Mouse (Mus musculus) heart, embryonic 16.5 days (tissue): ENCODE measurements around the gene Srpk2. TPM values are rescaled to one million over a fixed set of nuclear protein-coding genes. Genes with fewer than 3 reads are reported as not detected.

Source experiments
- ATAC-seq: fragments of 200-750 bp; cut with Nextera tagmentation; replicated peaks from 2 replicates; pipeline ENCODE4 v1.8.0; 2017; ENCODE audit warnings: moderate number of reproducible peaks; ENCODE audit not compliant: insufficient read depth, low FRiP score; ENCODE audit errors: extremely low read depth
- H3K27ac ChIP-seq: fragments of 300-500 bp; sonication (generic); 2 replicates; pipeline ENCODE4 v1.5.1; 2014; ENCODE audit warnings: mild to moderate bottlenecking, low read length, control low read depth, moderate library complexity
- H3K27me3 ChIP-seq: fragments of 300-500 bp; sonication (generic); 2 replicates; pipeline ENCODE4 v1.6.1; 2014; ENCODE audit warnings: low read length, mixed read lengths; ENCODE audit not compliant: control insufficient read depth, insufficient read depth
- H3K36me3 ChIP-seq: fragments of 300-500 bp; sonication (generic); 2 replicates; pipeline ENCODE4 v1.6.1; 2014; ENCODE audit not compliant: control insufficient read depth, insufficient read depth
- H3K4me1 ChIP-seq: fragments of 300-500 bp; sonication (generic); 2 replicates; pipeline ENCODE4 v1.6.1; 2014; ENCODE audit warnings: low read length, mixed read lengths; ENCODE audit not compliant: control insufficient read depth, insufficient read depth
- H3K4me2 ChIP-seq: fragments of 300-500 bp; sonication (generic); 2 replicates; pipeline ENCODE4 v1.6.1; 2014; ENCODE audit warnings: low read depth, mild to moderate bottlenecking, control low read depth, low read length
- H3K4me3 ChIP-seq: fragments of 300-500 bp; sonication (generic); 2 replicates; pipeline ENCODE4 v1.5.1; 2014; ENCODE audit warnings: mild to moderate bottlenecking, control low read depth, low read length
- H3K9ac ChIP-seq: fragments of 300-500 bp; sonication (generic); 2 replicates; pipeline ENCODE4 v1.6.1; 2014; ENCODE audit warnings: low read length, control low read depth
- H3K9me3 ChIP-seq: fragments of 300-500 bp; sonication (generic); replicated peaks from 2 replicates; pipeline ENCODE4 v1.6.1; 2016; ENCODE audit warnings: low read length; ENCODE audit not compliant: control insufficient read depth
- WGBS: fragments of 180-500 bp; shearing (Covaris S2); extraction: QIAGEN DNeasy Blood & Tissue Kit; methylation state at CpG from one replicate; pipeline ENCODE4 v1.1.7; 2014; 5-methylcytosine and 5-hydroxymethylcytosine counted together
- polyA plus RNA-seq: library from polyadenylated mRNA; unstranded; fragments of >200 nt; fragmentation: Nextera tagmentation; extraction: Ambion mirVana; gene quantifications from 2 replicates; pipeline ENCODE4 v1.2.1, GENCODE M21; 2015

The Srpk2 gene
- polyA plus RNA-seq, 1 experiment from 2014 or later: 40.1 TPM

DNA sequence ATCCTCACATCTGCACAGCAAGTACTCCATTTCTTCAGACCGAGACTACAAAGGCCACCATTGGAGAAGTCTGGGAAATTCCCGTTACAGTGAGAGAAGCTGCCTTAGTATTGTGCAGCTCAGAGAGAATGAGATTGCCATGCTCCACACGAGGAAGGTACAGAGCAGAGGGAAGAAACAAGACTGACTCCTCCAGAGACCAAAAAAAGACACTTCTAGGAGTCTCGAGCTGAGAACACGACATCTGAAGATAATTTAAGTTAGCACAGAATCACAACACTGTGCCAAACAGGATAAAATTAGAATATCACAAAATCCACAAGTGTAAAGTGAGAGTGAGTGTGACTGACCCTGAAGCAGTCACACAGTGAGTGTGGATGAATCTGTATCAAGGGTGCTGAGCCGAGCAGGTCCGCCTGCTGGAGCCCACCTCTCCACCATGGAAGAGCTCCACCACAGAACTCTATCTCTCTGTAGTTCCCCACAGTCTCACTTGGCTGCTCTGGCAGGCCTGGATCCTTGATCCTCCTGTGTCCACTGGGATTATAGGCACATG, 152.8 kb downstream of the Srpk2 start:
- 73% methylated on average over 7 of the region's 7 CpGs for WGBS
- H3K27ac ChIP-seq: no peak overlapping the region
- H3K27me3 ChIP-seq: no peaks in the 10 kb centered on the region
- H3K4me1 ChIP-seq: peaks cover 6% of the 10 kb centered on the region
- no peak for ATAC-seq
- no peaks in the 10 kb centered on the region for H3K9me3 ChIP-seq
- no peak overlapping the region for H3K9ac ChIP-seq
- H3K4me3 ChIP-seq: no peak overlapping the region
- H3K4me2 ChIP-seq: no peak overlapping the region
- peaks cover 13% of the 10 kb centered on the region for H3K36me3 ChIP-seq

DNA sequence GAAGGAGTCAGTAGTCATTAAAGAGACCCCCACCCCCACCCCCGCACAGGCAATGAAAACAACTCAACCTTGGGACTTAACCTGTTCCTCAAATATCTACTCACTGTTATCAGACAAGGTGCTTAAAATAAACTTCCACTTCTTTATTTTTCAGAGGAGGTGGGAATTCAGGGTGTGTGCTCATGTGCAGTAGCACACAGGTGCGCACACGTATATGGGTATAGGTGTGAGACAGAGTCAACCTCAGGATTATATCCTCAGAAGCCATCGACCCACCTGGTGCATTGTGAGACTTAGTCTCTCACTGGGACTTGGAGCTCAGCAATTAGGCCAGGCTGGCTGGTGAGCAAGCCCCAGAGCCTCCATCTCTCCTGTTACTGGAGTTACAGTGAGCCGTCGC, 153.3 kb downstream of the Srpk2 start:
- H3K27ac ChIP-seq: no peak overlapping the region
- no peaks in the 10 kb centered on the region for H3K27me3 ChIP-seq
- ATAC-seq: no peak
- peaks cover 6% of the 10 kb centered on the region for H3K4me1 ChIP-seq
- H3K4me2 ChIP-seq: no peak overlapping the region
- 93% methylated on average over 6 of the region's 6 CpGs for WGBS
- H3K4me3 ChIP-seq: no peak overlapping the region
- H3K36me3 ChIP-seq: peaks cover 13% of the 10 kb centered on the region
- H3K9ac ChIP-seq: no peak overlapping the region
- H3K9me3 ChIP-seq: no peaks in the 10 kb centered on the region

DNA sequence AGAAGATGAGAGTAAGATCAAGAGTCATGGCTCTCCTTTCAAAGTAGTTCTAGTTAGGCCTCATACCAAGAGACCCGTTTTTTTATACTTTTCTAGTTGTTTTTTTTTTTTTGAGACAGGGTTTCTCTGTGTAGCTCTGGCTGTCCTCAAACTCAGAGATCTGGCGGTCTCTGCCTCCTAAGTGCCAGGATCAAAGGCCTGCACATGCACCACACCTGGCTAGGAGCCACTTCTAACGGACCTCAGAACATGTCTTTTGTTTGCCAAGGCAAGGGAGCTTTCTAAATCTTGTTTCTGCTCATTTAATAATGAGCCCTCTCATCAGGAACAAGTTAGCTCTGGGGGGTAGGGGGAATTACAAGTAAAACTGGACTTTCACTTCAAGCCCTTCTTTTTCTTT, 159.8 kb downstream of the Srpk2 start:
- WGBS: 56% methylated on average over 3 of the region's 3 CpGs
- H3K4me3 ChIP-seq: no peak overlapping the region
- H3K9me3 ChIP-seq: no peaks in the 10 kb centered on the region
- H3K36me3 ChIP-seq: peaks cover 19% of the 10 kb centered on the region
- H3K27me3 ChIP-seq: no peaks in the 10 kb centered on the region
- peaks cover 28% of the 10 kb centered on the region for H3K4me1 ChIP-seq
- ATAC-seq: 0 out of 2 replicates have a peak, but pooled peaks have one; percentile 49
- no peak overlapping the region for H3K4me2 ChIP-seq
- H3K27ac ChIP-seq: no peak overlapping the region
- no peak overlapping the region for H3K9ac ChIP-seq

DNA sequence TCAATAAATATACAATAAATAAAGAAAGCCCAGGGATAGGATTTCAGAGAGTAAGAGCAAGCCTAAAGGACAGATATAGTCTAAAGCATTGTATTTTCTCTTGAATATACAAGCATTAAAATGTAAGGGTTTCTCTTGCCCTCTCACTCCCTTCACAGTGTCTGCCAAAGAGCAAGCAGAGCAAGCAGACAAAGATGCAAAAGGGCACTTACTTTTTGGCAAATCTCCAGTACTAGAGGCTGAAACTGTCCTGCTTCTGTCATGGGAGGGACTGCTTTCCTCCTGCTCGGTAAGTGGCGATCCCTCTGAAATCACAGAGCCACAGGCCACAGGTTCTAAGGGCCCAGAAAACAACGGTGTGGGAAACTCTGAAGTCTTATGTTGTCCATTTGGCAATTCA, 160.5 kb downstream of the Srpk2 start:
- peaks cover 19% of the 10 kb centered on the region for H3K36me3 ChIP-seq
- no peak overlapping the region for H3K9ac ChIP-seq
- WGBS: 52% methylated on average over 3 of the region's 3 CpGs
- ATAC-seq: no peak
- H3K9me3 ChIP-seq: no peaks in the 10 kb centered on the region
- peaks cover 35% of the 10 kb centered on the region for H3K4me1 ChIP-seq
- no peak overlapping the region for H3K4me3 ChIP-seq
- H3K4me2 ChIP-seq: no peak overlapping the region
- 0 out of 2 replicates have a peak overlapping the region, but pooled peaks have one; percentile 21 for H3K27ac ChIP-seq
- no peaks in the 10 kb centered on the region for H3K27me3 ChIP-seq

DNA sequence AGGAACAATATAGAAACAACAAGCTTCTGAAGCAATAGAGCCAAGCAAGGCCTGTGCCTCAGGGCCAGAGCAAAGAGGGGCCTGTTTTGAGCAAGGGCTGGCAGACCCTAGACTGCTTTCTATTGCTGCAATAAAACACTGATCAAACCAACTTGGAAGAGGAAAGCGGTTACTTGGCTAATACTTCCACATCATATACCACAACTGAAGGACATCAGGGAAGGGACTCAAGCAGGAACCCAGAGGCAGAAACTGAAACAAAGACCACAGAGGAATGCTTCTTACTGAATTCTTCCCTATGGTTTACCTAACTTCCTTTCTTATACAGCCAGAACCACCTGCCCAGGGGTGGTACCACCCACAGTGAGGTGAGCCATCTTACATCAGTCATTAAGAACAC, 162.8 kb downstream of the Srpk2 start:
- Histone ChIP-seq H3K4me1 (peaks cover 44% of the 10 kb centered on the region), H3K9ac (no peak overlapping the region), H3K27ac (no peak overlapping the region), H3K27me3 (no peaks in the 10 kb centered on the region), H3K4me2 (no peak overlapping the region), H3K4me3 (no peak overlapping the region), H3K9me3 (no peaks in the 10 kb centered on the region), H3K36me3 (peaks cover 13% of the 10 kb centered on the region)
- no peak for ATAC-seq
- WGBS: 81% methylated on average over 1 of the region's 1 CpGs

DNA sequence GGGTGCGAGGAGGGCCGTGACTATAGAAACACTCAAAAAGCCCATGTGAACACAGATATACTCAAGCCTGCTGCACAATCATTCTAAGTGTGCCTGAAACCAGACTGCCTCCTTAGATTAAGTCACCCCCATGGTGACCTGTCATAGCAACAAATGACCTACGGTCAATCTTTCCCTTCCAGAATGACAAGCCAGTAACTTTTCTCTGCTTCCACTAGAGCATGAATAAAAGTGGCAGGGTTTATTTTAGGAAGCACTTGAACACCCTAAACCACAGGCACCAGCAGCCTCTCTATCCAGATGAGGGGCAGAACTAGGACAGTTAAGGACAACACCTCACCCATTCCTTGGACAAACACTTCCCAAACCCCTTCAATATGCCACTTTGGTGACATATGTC, 164.7 kb downstream of the Srpk2 start:
- H3K4me3 ChIP-seq: no peak overlapping the region
- peak overlapping the region; percentile 23 for H3K9ac ChIP-seq
- peaks cover 44% of the 10 kb centered on the region for H3K4me1 ChIP-seq
- peak overlapping the region; percentile 91 for H3K27ac ChIP-seq
- no peaks in the 10 kb centered on the region for H3K9me3 ChIP-seq
- peaks cover 8% of the 10 kb centered on the region for H3K36me3 ChIP-seq
- ATAC-seq: no peak; the same call in 1 of the 2 replicates
- no peaks in the 10 kb centered on the region for H3K27me3 ChIP-seq
- WGBS: 49% methylated on average over 3 of the region's 3 CpGs
- peak overlapping the region; percentile 36 for H3K4me2 ChIP-seq

DNA sequence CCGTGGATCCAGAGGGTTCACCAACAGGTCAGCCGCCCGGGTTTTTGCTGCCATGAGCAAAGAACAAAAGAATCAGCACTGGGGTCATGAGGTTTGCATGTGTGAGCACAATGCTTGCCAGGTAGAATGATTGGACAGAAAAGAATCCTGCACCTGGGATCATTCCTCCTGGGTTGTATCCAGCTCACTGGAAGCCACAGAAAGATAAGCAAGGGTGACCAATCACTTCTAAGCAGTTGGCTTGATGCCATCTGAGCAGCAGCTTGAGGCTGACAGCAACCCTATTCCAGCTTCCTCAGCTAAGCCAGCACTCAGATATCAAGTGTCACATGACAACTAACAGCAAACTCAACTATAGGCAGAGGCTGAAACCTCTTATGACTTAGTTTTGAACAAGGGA, 165.7 kb downstream of the Srpk2 start:
- Histone ChIP-seq H3K9me3 (no peaks in the 10 kb centered on the region), H3K4me1 (peaks cover 36% of the 10 kb centered on the region), H3K27me3 (no peaks in the 10 kb centered on the region), H3K4me3 (no peak overlapping the region), H3K27ac (peak overlapping the region; percentile 91), H3K9ac (no peak overlapping the region; the same call in 1 of the 2 replicates), H3K4me2 (peak overlapping the region; percentile 36), H3K36me3 (peaks cover 9% of the 10 kb centered on the region)
- WGBS: 9% methylated on average over 3 of the region's 3 CpGs
- ATAC-seq: peak; percentile 82

DNA sequence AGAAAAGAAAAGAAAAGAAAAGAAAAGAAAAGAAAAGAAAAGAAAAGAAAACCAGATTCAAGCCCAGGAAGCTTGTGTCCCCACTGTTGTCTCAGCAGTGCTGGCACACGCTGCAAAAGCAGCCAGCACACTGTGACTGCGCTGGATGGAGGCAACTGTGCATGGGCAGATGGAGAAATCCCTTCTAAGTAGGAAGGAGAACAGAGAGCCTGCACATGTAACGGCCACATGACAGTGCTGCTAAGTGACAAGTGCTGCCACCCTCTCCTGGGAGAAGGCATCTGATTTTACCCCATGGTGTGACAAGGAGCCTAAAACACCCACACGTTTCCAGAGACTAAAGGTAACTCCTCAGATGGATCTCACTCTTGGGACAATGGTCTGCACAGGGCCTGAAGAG, 166.6 kb downstream of the Srpk2 start:
- H3K9ac ChIP-seq: no peak overlapping the region
- ATAC-seq: no peak
- H3K27ac ChIP-seq: peak overlapping the region; percentile 91
- H3K9me3 ChIP-seq: no peaks in the 10 kb centered on the region
- peaks cover 36% of the 10 kb centered on the region for H3K4me1 ChIP-seq
- peaks cover 18% of the 10 kb centered on the region for H3K36me3 ChIP-seq
- peak overlapping the region; percentile 36; the same call in 1 of the 2 replicates for H3K4me2 ChIP-seq
- H3K4me3 ChIP-seq: no peak overlapping the region
- 72% methylated on average over 4 of the region's 4 CpGs for WGBS
- no peaks in the 10 kb centered on the region for H3K27me3 ChIP-seq

DNA sequence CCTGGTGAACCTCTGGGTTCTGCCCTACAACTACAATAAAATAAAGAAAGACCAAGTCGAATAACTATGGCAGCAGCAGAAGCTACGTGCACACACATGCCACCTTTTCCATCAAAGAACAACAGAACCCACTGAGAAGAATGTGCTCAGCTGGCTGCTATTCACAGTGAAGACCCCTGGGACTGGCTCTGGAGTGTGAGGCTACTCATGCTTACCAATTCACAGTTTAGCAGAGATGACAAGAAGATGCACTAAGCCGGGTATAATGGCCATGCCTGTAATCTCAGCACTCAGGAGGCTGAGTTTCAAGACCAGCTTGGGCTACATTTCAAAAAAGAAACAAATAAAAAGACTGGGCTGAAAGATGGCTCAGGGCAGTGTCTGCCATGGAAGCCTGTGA, 167.5 kb downstream of the Srpk2 start:
- 88% methylated on average over 3 of the region's 3 CpGs for WGBS
- Histone ChIP-seq H3K4me1 (peaks cover 29% of the 10 kb centered on the region), H3K9me3 (no peaks in the 10 kb centered on the region), H3K4me3 (no peak overlapping the region), H3K4me2 (no peak overlapping the region), H3K27ac (no peak overlapping the region), H3K9ac (no peak overlapping the region), H3K36me3 (peaks cover 21% of the 10 kb centered on the region), H3K27me3 (no peaks in the 10 kb centered on the region)
- ATAC-seq: no peak
